Mouse (Mus musculus) megakaryocyte, embryonic 14.5 days (primary cell): ENCODE measurements at regions not wholly inside any gene's neighbourhood (a gene's known extent, or its start where the extent isn't known, plus 50 kb on each side); places are given as distances from the start of the nearest gene placed in this dataset.

Experiments
- FLI1 ChIP-seq: IDR thresholded peaks from 2 replicates; pipeline ENCODE4 v1.6.1; 2012; ENCODE audit warnings: low read length, inconsistent platforms, mixed read lengths
- GATA1 ChIP-seq: IDR thresholded peaks from 3 replicates; pipeline ENCODE4 v1.6.1; 2012; ENCODE audit warnings: mixed read lengths, low read length, inconsistent platforms, borderline replicate concordance

- TF ChIP-seq GATA1 (no peak), FLI1 (no peak)
These were observed 214.6 kb downstream of the 3100002H09Rik start for GRCm38 (mm10) chr4:124395966-124396395.
